Mouse (Mus musculus) hematopoietic stem cell, adult 5-6 weeks (primary cell): ENCODE results near the gene Pf4. TPM values are rescaled to one million over a fixed set of nuclear protein-coding genes. Genes with fewer than 3 reads are reported as not detected.

Source experiments
- ATAC-seq, 2 experiments: fragments of 125-278 bp in 1 of 2; replicated peaks in 1 of 2; 2 replicates each; pipeline ENCODE4 v1.8.0; 2016 to 2017; ENCODE audit warnings: inconsistent platforms in 2 of 2, mild to moderate bottlenecking in 2 of 2, moderate number of reproducible peaks in 2 of 2, low read depth in 1 of 2, moderate TSS enrichment in 1 of 2; ENCODE audit not compliant: low FRiP score in 2 of 2, poor library complexity in 2 of 2, severe bottlenecking in 2 of 2, insufficient read depth in 1 of 2, low TSS enrichment in 1 of 2
- total RNA-seq: library from RNA; stranded (forward); fragments of 172-1452, 232-1000 nt; gene quantifications from 2 replicates; pipeline ENCODE4 v1.2.3, GENCODE M21; 2017

Gene Pf4
- 41.8 and 64.8 TPM in 2 replicates for total RNA-seq

- ATAC-seq: peak; percentile 77 to 82
Observed at GRCm38 (mm10) chr5:90771880-90772653, at the start of gene Pf4. Pf4 (plus strand) TSS chr5:90772435.

GRCm38 (mm10) chr5:90722656-90723055 lies 49.6 kb upstream of the Pf4 start:
- ATAC-seq: peak in 1 of 2 experiments; percentile 21; a peak in 1 of 4 replicates

GRCm38 (mm10) chr5:90728254-90728653 lies 44.0 kb upstream of the Pf4 start:
- ATAC-seq: no peak

- peak; percentile 62 to 76 for ATAC-seq
Observed at GRCm38 (mm10) chr5:90731480-90731879, 40.8 kb upstream of the Pf4 start.

GRCm38 (mm10) chr5:90742029-90742428 lies 30.2 kb upstream of the Pf4 start:
- ATAC-seq: peak; percentile 99

GRCm38 (mm10) chr5:90753934-90754333 lies 18.3 kb upstream of the Pf4 start:
- ATAC-seq: no peak

GRCm38 (mm10) chr5:90758020-90758605 lies 14.1 kb upstream of the Pf4 start:
- peak in 1 of 2 experiments; percentile 23; a peak in 1 of 4 replicates for ATAC-seq

- ATAC-seq: peak; percentile 8 to 29; a peak in 1 of 4 replicates
Observed at GRCm38 (mm10) chr5:90759077-90760065, 12.9 kb upstream of the Pf4 start, which contains the start of gene Cxcl5. Cxcl5 (plus strand) TSS chr5:90759360.

GRCm38 (mm10) chr5:90760303-90760702 lies 11.9 kb upstream of the Pf4 start:
- no peak for ATAC-seq

GRCm38 (mm10) chr5:90760844-90761243 lies 11.4 kb upstream of the Pf4 start:
- no peak for ATAC-seq

GRCm38 (mm10) chr5:90761834-90762233 lies 10.4 kb upstream of the Pf4 start:
- ATAC-seq: no peak

GRCm38 (mm10) chr5:90763912-90764665 lies 8.1 kb upstream of the Pf4 start:
- ATAC-seq: no peak

- ATAC-seq: no peak
Observed at GRCm38 (mm10) chr5:90765821-90766606, 6.2 kb upstream of the Pf4 start.

GRCm38 (mm10) chr5:90768218-90768617 lies 4.0 kb upstream of the Pf4 start, which contains the start of gene Ppbp:
Ppbp (plus strand) TSS chr5:90768518.
- no peak for ATAC-seq

- ATAC-seq: peak; percentile 18 to 25; a peak in 2 of 4 replicates
Observed at GRCm38 (mm10) chr5:90771369-90771768, 866 bp upstream of the Pf4 start.

GRCm38 (mm10) chr5:90775562-90775961 lies 3.3 kb downstream of the Pf4 start:
- peak; percentile 3 to 15; a peak in 1 of 4 replicates for ATAC-seq
